Mouse (Mus musculus) left cerebral cortex, postnatal 36 days (tissue): ENCODE measurements around the gene Nkx2-3. TPM values are rescaled to one million over a fixed set of nuclear protein-coding genes. Genes with fewer than 3 reads are reported as not detected.

Experiments
- DNase-seq, 2 experiments: peaks; one replicate each; pipeline ENCODE4 v3.0.0; 2021 to 2022; ENCODE audit warnings: low spot score in 2 of 2, mixed read lengths in 1 of 2
- intact Hi-C: fragments of 180-260 bp; cut with DNase I; formaldehyde crosslinking; loops from one replicate; pipeline ENCODE4 v1.15.1; 2025
- total RNA-seq, 2 experiments: library from RNA; stranded (reverse); gene quantifications; 2 replicates each; pipeline ENCODE4 v1.2.3; 2021

The Nkx2-3 gene
- not detected for total RNA-seq

- DNase-seq = no peak
- intact Hi-C loops = loop anchor here (5.0 kb wide), 1 partner anchor 1625 kb away; the partner anchor contains the start of gene Lbx1
These were observed at the start of gene Nkx2-3 for GRCm38 (mm10) chr19:43612051-43612450. Nkx2-3 (plus strand) TSS chr19:43612325.

GRCm38 (mm10) chr19:43563166-43563565, 49.0 kb upstream of the Nkx2-3 start:
- intact Hi-C loops = no loop called here

GRCm38 (mm10) chr19:43568298-43568697, 43.8 kb upstream of the Nkx2-3 start:
- no peak for DNase-seq
- intact Hi-C loops = no loop called here

More at GRCm38 (mm10) chr19:43563166-43563565, 49.0 kb upstream of the Nkx2-3 start:
- DNase-seq = no peak

- intact Hi-C loops = no loop called here
- DNase-seq = no peak
These were observed 43.0 kb upstream of the Nkx2-3 start for GRCm38 (mm10) chr19:43569133-43569532.

GRCm38 (mm10) chr19:43570831-43571790, 41.0 kb upstream of the Nkx2-3 start:
- DNase-seq = peak; percentile 48 to 51
- intact Hi-C loops = loop anchor here (5.0 kb wide), 2 partner anchors 36 to 39 kb away; no protein-coding TSS in a partner anchor

GRCm38 (mm10) chr19:43579081-43579796, 32.9 kb upstream of the Nkx2-3 start:
- intact Hi-C loops = no loop called here

GRCm38 (mm10) chr19:43581185-43581584, 30.9 kb upstream of the Nkx2-3 start:
- intact Hi-C loops = no loop called here

More at GRCm38 (mm10) chr19:43579081-43579796, 32.9 kb upstream of the Nkx2-3 start:
- DNase-seq = no peak

GRCm38 (mm10) chr19:43583192-43583591, 28.9 kb upstream of the Nkx2-3 start:
- no peak for DNase-seq
- intact Hi-C loops = no loop called here

More at GRCm38 (mm10) chr19:43581185-43581584, 30.9 kb upstream of the Nkx2-3 start:
- no peak for DNase-seq

- intact Hi-C loops = no loop called here
- DNase-seq = no peak
These were observed 28.5 kb upstream of the Nkx2-3 start for GRCm38 (mm10) chr19:43583595-43583994.

GRCm38 (mm10) chr19:43584788-43585187, 27.3 kb upstream of the Nkx2-3 start:
- no peak for DNase-seq
- intact Hi-C loops = no loop called here

GRCm38 (mm10) chr19:43592026-43592425, 20.1 kb upstream of the Nkx2-3 start:
- intact Hi-C loops = loop anchor here (5.0 kb wide), 1 partner anchor 1565 kb away; no protein-coding TSS in a partner anchor
- no peak for DNase-seq

GRCm38 (mm10) chr19:43596981-43597380, 15.1 kb upstream of the Nkx2-3 start:
- no peak for DNase-seq
- intact Hi-C loops = no loop called here

- intact Hi-C loops = no loop called here
- DNase-seq = no peak
These were observed 13.1 kb upstream of the Nkx2-3 start for GRCm38 (mm10) chr19:43598741-43599660.

GRCm38 (mm10) chr19:43599776-43600544, 12.2 kb upstream of the Nkx2-3 start:
- intact Hi-C loops = no loop called here
- no peak for DNase-seq

GRCm38 (mm10) chr19:43600545-43601331, 11.4 kb upstream of the Nkx2-3 start:
- intact Hi-C loops = no loop called here

GRCm38 (mm10) chr19:43601440-43601839, 10.7 kb upstream of the Nkx2-3 start:
- intact Hi-C loops = no loop called here
- no peak for DNase-seq

More at GRCm38 (mm10) chr19:43600545-43601331, 11.4 kb upstream of the Nkx2-3 start:
- DNase-seq = no peak

GRCm38 (mm10) chr19:43601996-43602590, 10.0 kb upstream of the Nkx2-3 start:
- intact Hi-C loops = no loop called here
- DNase-seq = no peak
